Mouse (Mus musculus) midbrain, embryonic 16.5 days (tissue): ENCODE results near the gene Aspm. TPM values are rescaled to one million over a fixed set of nuclear protein-coding genes. Genes with fewer than 3 reads are reported as not detected.
"Not testable (repeated sequence)": the region's sequence is repeated elsewhere in the genome, so short reads cannot be mapped to it uniquely, and the experiment has no call there.

Source experiments
- ATAC-seq: fragments of 200-750 bp; cut with Nextera tagmentation; 2 replicates; pipeline ENCODE4 v1.8.0; 2017; ENCODE audit warnings: moderate TSS enrichment
- H3K27ac ChIP-seq: fragments of 300-500 bp; sonication (generic); 2 replicates; pipeline ENCODE4 v1.5.1; 2014; ENCODE audit warnings: mild to moderate bottlenecking, low read length, mixed read lengths
- H3K27me3 ChIP-seq: fragments of 300-500 bp; sonication (generic); 2 replicates; pipeline ENCODE4 v1.6.1; 2014; ENCODE audit warnings: low read depth, low read length, mixed read lengths; ENCODE audit not compliant: control insufficient read depth, insufficient read depth
- H3K36me3 ChIP-seq: fragments of 300-500 bp; sonication (generic); 2 replicates; pipeline ENCODE4 v1.6.1; 2014; ENCODE audit warnings: mild to moderate bottlenecking, low read length, moderate library complexity, mixed read lengths; ENCODE audit not compliant: control insufficient read depth, insufficient read depth
- H3K4me1 ChIP-seq: fragments of 300-500 bp; sonication (generic); 2 replicates; pipeline ENCODE4 v1.6.1; 2014; ENCODE audit warnings: mild to moderate bottlenecking, low read length, mixed read lengths; ENCODE audit not compliant: control insufficient read depth, insufficient read depth
- H3K4me2 ChIP-seq: fragments of 300-500 bp; sonication (generic); 2 replicates; pipeline ENCODE4 v1.6.1; 2014; ENCODE audit warnings: mild to moderate bottlenecking, low read length, mixed read lengths
- H3K4me3 ChIP-seq: fragments of 300-500 bp; sonication (generic); 2 replicates; pipeline ENCODE4 v1.5.1; 2014; ENCODE audit warnings: low read depth, mild to moderate bottlenecking, low read length, moderate library complexity, mixed read lengths
- H3K9ac ChIP-seq: fragments of 300-500 bp; sonication (generic); 2 replicates; pipeline ENCODE4 v1.6.1; 2014; ENCODE audit warnings: low read depth, low read length, mixed read lengths
- H3K9me3 ChIP-seq: fragments of 300-500 bp; sonication (generic); replicated peaks from 2 replicates; pipeline ENCODE4 v1.6.1; 2014; ENCODE audit warnings: mild to moderate bottlenecking, low read length, mixed read lengths; ENCODE audit not compliant: control insufficient read depth, poor library complexity, severe bottlenecking
- WGBS: fragments of 180-500 bp; shearing (Covaris S2); extraction: QIAGEN DNeasy Blood & Tissue Kit; methylation state at CpG from one replicate; pipeline ENCODE4 v1.1.7; 2014; 5-methylcytosine and 5-hydroxymethylcytosine counted together
- polyA plus RNA-seq: library from polyadenylated mRNA; unstranded; fragments of >200 nt; fragmentation: Nextera tagmentation; extraction: Ambion mirVana; gene quantifications from 2 replicates; pipeline ENCODE4 v1.2.1, GENCODE M21; 2015

The Aspm gene
- polyA plus RNA-seq, 1 experiment from 2014 or later = 1.4 TPM

- no peak for ATAC-seq
- WGBS = 56% methylated on average over 10 of the region's 10 CpGs
- Histone ChIP-seq H3K4me1 (peaks cover 39% of the 10 kb centered on the region), H3K36me3 (peaks cover under 1% of the 10 kb centered on the region; the same call in 1 of the 2 replicates), H3K27ac (no peak overlapping the region), H3K4me2 (peak overlapping the region; percentile 47), H3K27me3 (no peaks in the 10 kb centered on the region), H3K9ac (peak overlapping the region; percentile 58), H3K4me3 (peak overlapping the region; percentile 68), H3K9me3 (no peaks in the 10 kb centered on the region)
Observed at GRCm38 (mm10) chr1:139423931-139424330, 30.6 kb upstream of the Aspm start.

- H3K9ac ChIP-seq = peak overlapping the region; percentile 10; the same call in 1 of the 2 replicates
- ATAC-seq = no peak
- no peaks in the 10 kb centered on the region for H3K9me3 ChIP-seq
- peaks cover 39% of the 10 kb centered on the region for H3K4me1 ChIP-seq
- no peaks in the 10 kb centered on the region for H3K27me3 ChIP-seq
- H3K27ac ChIP-seq = no peak overlapping the region
- peak overlapping the region; percentile 34 for H3K4me3 ChIP-seq
- H3K36me3 ChIP-seq = peaks cover 9% of the 10 kb centered on the region; the same call in 1 of the 2 replicates
- 25% methylated on average over 3 of the region's 3 CpGs for WGBS
- peak overlapping the region; percentile 86 for H3K4me2 ChIP-seq
Observed at GRCm38 (mm10) chr1:139425006-139425405, 29.6 kb upstream of the Aspm start.

- Histone ChIP-seq H3K9ac (no peak overlapping the region), H3K4me3 (no peak overlapping the region), H3K4me1 (no peaks in the 10 kb centered on the region), H3K4me2 (no peak overlapping the region), H3K27ac (no peak overlapping the region), H3K27me3 (no peaks in the 10 kb centered on the region), H3K36me3 (peaks cover 13% of the 10 kb centered on the region), H3K9me3 (no peaks in the 10 kb centered on the region)
- ATAC-seq = peak; percentile 84
Observed at GRCm38 (mm10) chr1:139438373-139438772, 16.2 kb upstream of the Aspm start.

GRCm38 (mm10) chr1:139443103-139443502 is 11.5 kb upstream of the Aspm start:
- not testable (repeated sequence) for H3K27me3 ChIP-seq, H3K9ac ChIP-seq, ATAC-seq, H3K4me3 ChIP-seq, H3K9me3 ChIP-seq, H3K27ac ChIP-seq, H3K4me1 ChIP-seq, H3K4me2 ChIP-seq
- peaks cover 10% of the 10 kb centered on the region for H3K36me3 ChIP-seq
- WGBS = 88% methylated on average over 9 of the region's 9 CpGs

- H3K27ac ChIP-seq = no peak overlapping the region
- peak overlapping the region; percentile 100 for H3K4me2 ChIP-seq
- H3K9ac ChIP-seq = peak overlapping the region; percentile 58; the same call in 1 of the 2 replicates
- no peaks in the 10 kb centered on the region for H3K36me3 ChIP-seq
- 3% methylated on average over 17 of the region's 17 CpGs for WGBS
- H3K4me1 ChIP-seq = peaks cover 10% of the 10 kb centered on the region
- peak; percentile 56 for ATAC-seq
- no peaks in the 10 kb centered on the region for H3K9me3 ChIP-seq
- no peaks in the 10 kb centered on the region for H3K27me3 ChIP-seq
- H3K4me3 ChIP-seq = peak overlapping the region; percentile 82
Observed at GRCm38 (mm10) chr1:139455226-139455869, 776 bp downstream of the Aspm start.

- no peak overlapping the region for H3K4me2 ChIP-seq
- ATAC-seq = no peak
Observed at GRCm38 (mm10) chr1:139460807-139461206, 6.2 kb downstream of the Aspm start.

GRCm38 (mm10) chr1:139465936-139466335 is 11.4 kb downstream of the Aspm start:
- Histone ChIP-seq H3K9ac (no peak overlapping the region), H3K27ac (no peak overlapping the region), H3K4me3 (no peak overlapping the region), H3K27me3 (no peaks in the 10 kb centered on the region), H3K4me2 (no peak overlapping the region), H3K4me1 (no peaks in the 10 kb centered on the region), H3K9me3 (no peaks in the 10 kb centered on the region), H3K36me3 (no peaks in the 10 kb centered on the region)
- WGBS = 91% methylated on average over 11 of the region's 11 CpGs
- ATAC-seq = no peak

More at GRCm38 (mm10) chr1:139460807-139461206, 6.2 kb downstream of the Aspm start:
- no peaks in the 10 kb centered on the region for H3K27me3 ChIP-seq
- H3K4me1 ChIP-seq = no peaks in the 10 kb centered on the region
- H3K9me3 ChIP-seq = no peaks in the 10 kb centered on the region
- H3K4me3 ChIP-seq = no peak overlapping the region
- H3K27ac ChIP-seq = no peak overlapping the region
- H3K9ac ChIP-seq = no peak overlapping the region
- WGBS = 87% methylated on average over 5 of the region's 5 CpGs
- H3K36me3 ChIP-seq = no peaks in the 10 kb centered on the region

- no peak for ATAC-seq
- H3K4me3 ChIP-seq = no peak overlapping the region
- H3K9me3 ChIP-seq = no peaks in the 10 kb centered on the region
- 93% methylated on average over 11 of the region's 11 CpGs for whole genome bisulfite sequencing
- H3K4me1 ChIP-seq = 0 out of 2 replicates have a peak, but pooled peaks cover 2% of the 10 kb centered on the region
- H3K9ac ChIP-seq = no peak overlapping the region
- no peaks in the 10 kb centered on the region for H3K36me3 ChIP-seq
- no peak overlapping the region for H3K4me2 ChIP-seq
- no peaks in the 10 kb centered on the region for H3K27me3 ChIP-seq
- peak overlapping the region; percentile 2; the same call in 1 of the 2 replicates for H3K27ac ChIP-seq
Observed at GRCm38 (mm10) chr1:139478898-139479297, 24.3 kb downstream of the Aspm start.

- whole genome bisulfite sequencing = 90% methylated on average over 8 of the region's 8 CpGs
- Histone ChIP-seq H3K4me2 (no peak overlapping the region), H3K9me3 (no peaks in the 10 kb centered on the region), H3K9ac (no peak overlapping the region), H3K36me3 (no peaks in the 10 kb centered on the region), H3K27ac (no peak overlapping the region), H3K27me3 (no peaks in the 10 kb centered on the region), H3K4me3 (no peak overlapping the region), H3K4me1 (0 out of 2 replicates have a peak, but pooled peaks cover 2% of the 10 kb centered on the region)
- ATAC-seq = no peak
Observed at GRCm38 (mm10) chr1:139480246-139480645, 25.7 kb downstream of the Aspm start.
